Mouse (Mus musculus) lung, adult 2 months (tissue): Measurements from ENCODE around the gene Cyb5b.

Source experiments
- CTCF ChIP-seq: fragments of 200-500 bp; IDR thresholded peaks from 2 replicates; pipeline ENCODE4 v1.5.1; 2011; ENCODE audit warnings: mild to moderate bottlenecking, low read length, control low read depth; ENCODE audit not compliant: insufficient read depth
- POLR2A ChIP-seq: fragments of 200-500 bp; IDR thresholded peaks from 2 replicates; pipeline ENCODE4 v1.6.1; 2011; ENCODE audit warnings: low read depth, mild to moderate bottlenecking, control low read depth, low read length, borderline replicate concordance; ENCODE audit errors: extremely low read depth

- TF ChIP-seq POLR2A (no peak), CTCF (no peak)
These were observed 56.5 kb downstream of the Cyb5b start for GRCm38 (mm10) chr8:107206782-107207525.
